Mouse (Mus musculus) G1E (cell line): ENCODE data around the gene Agap2.

Source experiments
- CTCF ChIP-seq: IDR thresholded peaks from 2 replicates; pipeline ENCODE4 v1.5.1; 2012; ENCODE audit warnings: low read depth, low read length, inconsistent platforms, mixed read lengths
- GATA2 ChIP-seq: IDR thresholded peaks from 2 replicates; pipeline ENCODE4 v1.6.1; 2012; ENCODE audit warnings: low read depth, low read length, inconsistent platforms, borderline replicate concordance
- POLR2AphosphoS5 ChIP-seq: IDR thresholded peaks from 2 replicates; pipeline ENCODE4 v1.6.1; 2012; ENCODE audit warnings: low read depth, low read length, inconsistent platforms; ENCODE audit not compliant: insufficient replicate concordance
- TAL1 ChIP-seq: conservative IDR thresholded peaks from 2 replicates; pipeline ENCODE4 v1.6.1; 2012; ENCODE audit warnings: low read depth, low read length, inconsistent platforms, mixed read lengths

DNA sequence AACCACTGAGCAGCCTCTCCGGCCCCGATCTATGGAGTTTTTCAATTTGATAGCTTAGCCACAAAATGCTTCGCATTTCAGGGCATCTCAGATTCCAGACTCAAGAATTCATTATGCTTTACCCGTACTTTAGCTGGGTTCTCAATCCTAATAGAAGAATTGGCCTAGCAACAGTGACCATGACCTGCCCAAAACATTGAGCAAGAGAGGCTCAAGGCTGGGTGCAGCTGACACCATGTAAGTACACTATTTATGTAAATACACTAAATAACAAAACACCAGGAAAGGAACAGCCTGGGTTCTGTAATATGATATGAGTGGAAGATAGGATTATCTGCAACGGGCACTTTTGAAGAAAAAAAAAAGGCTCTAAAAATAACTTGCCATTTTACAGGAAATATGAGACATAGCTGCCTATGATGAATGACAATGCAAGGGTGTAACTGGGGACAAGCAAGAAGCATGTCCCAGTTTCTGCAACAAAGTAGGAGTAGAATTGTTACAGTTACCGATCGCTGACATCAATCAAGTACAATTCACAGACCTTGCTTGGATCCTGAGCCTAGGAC lies 52.7 kb downstream of the Agap2 start:
- TF ChIP-seq GATA2 (no peak), CTCF (no peak), POLR2AphosphoS5 (no peak), TAL1 (no peak)
